Mouse (Mus musculus): ENCODE measurements around the gene Ddx39b. TPM values are rescaled to one million over a fixed set of nuclear protein-coding genes. Genes with fewer than 3 reads are reported as not detected.

Gene Ddx39b
- total and polyA plus RNA-seq, 3 experiments: 82.3 to 148 (median 83.4) TPM

- Histone ChIP-seq H3K27ac (peak overlapping the region; percentile 6; the same call in 1 of the 2 replicates), H3K79me2 (replicated peaks; ENCODE audit: control insufficient read depth, insufficient read depth, low read length) (no peaks in the 10 kb centered on the region), H3K27me3 (ENCODE audit: control insufficient read depth, insufficient read depth, low read length) (no peaks in the 10 kb centered on the region), H3K36me3 (ENCODE audit: control insufficient read depth, insufficient read depth, low read length) (no peaks in the 10 kb centered on the region), H3K4me1 (ENCODE audit: control insufficient read depth, insufficient read depth, low read length) (peaks cover 2% of the 10 kb centered on the region), H3K9ac (ENCODE audit: low read depth, low read length) (no peak overlapping the region), H3K4me3 (no peak overlapping the region)
- DNase-seq: peak; percentile 33 to 60
- intact Hi-C loops (cut with DNase I): no loop called here
- TF ChIP-seq CTCF (IDR thresholded peaks at IDR 0.05) (no peak), POLR2A (IDR thresholded peaks at IDR 0.05; ENCODE audit: insufficient read depth, low read depth, low read length) (no peak), EP300 (IDR thresholded peaks at IDR 0.05; ENCODE audit: insufficient read depth, low read depth, low read length) (no peak)
- 46% methylated on average over 12 of the region's 12 CpGs for WGBS
Observed at GRCm38 (mm10) chr17:35209785-35210535, 31.6 kb upstream of the Ddx39b start.

- TF ChIP-seq POLR2A (IDR thresholded peaks at IDR 0.05; ENCODE audit: insufficient read depth, low read depth, low read length) (no peak), CTCF (IDR thresholded peaks at IDR 0.05) (no peak)
- H3K4me1 ChIP-seq (ENCODE audit: control insufficient read depth, insufficient read depth, low read length): peaks cover 2% of the 10 kb centered on the region
- no peak for DNase-seq
- no peak overlapping the region for H3K4me3 ChIP-seq
- 70% methylated on average over 3 of the region's 3 CpGs for WGBS
- H3K9ac ChIP-seq (ENCODE audit: low read depth, low read length): no peak overlapping the region
- no peaks in the 10 kb centered on the region for H3K36me3 ChIP-seq (ENCODE audit: control insufficient read depth, insufficient read depth, low read length)
- H3K79me2 ChIP-seq (replicated peaks; ENCODE audit: control insufficient read depth, insufficient read depth, low read length): no peaks in the 10 kb centered on the region
- no peaks in the 10 kb centered on the region for H3K27me3 ChIP-seq (ENCODE audit: control insufficient read depth, insufficient read depth, low read length)
- H3K27ac ChIP-seq: no peak overlapping the region
- intact Hi-C loops (cut with DNase I): no loop called here
Observed at GRCm38 (mm10) chr17:35210593-35210992, 31.0 kb upstream of the Ddx39b start.

GRCm38 (mm10) chr17:35213071-35213470 is 28.5 kb upstream of the Ddx39b start:
- Histone ChIP-seq H3K4me3 (no peak overlapping the region), H3K27ac (no peak overlapping the region), H3K27me3 (ENCODE audit: control insufficient read depth, insufficient read depth, low read length) (no peaks in the 10 kb centered on the region), H3K36me3 (ENCODE audit: control insufficient read depth, insufficient read depth, low read length) (no peaks in the 10 kb centered on the region), H3K79me2 (replicated peaks; ENCODE audit: control insufficient read depth, insufficient read depth, low read length) (no peaks in the 10 kb centered on the region), H3K4me1 (ENCODE audit: control insufficient read depth, insufficient read depth, low read length) (peaks cover 4% of the 10 kb centered on the region), H3K9ac (ENCODE audit: low read depth, low read length) (no peak overlapping the region)
- WGBS: 95% methylated on average over 5 of the region's 5 CpGs
- intact Hi-C loops (cut with DNase I): no loop called here
- no peak for DNase-seq
- TF ChIP-seq POLR2A (IDR thresholded peaks at IDR 0.05; ENCODE audit: insufficient read depth, low read depth, low read length): no peak
- no peak for TF ChIP-seq CTCF (IDR thresholded peaks at IDR 0.05)
- TF ChIP-seq EP300 (IDR thresholded peaks at IDR 0.05; ENCODE audit: insufficient read depth, low read depth, low read length): no peak

- H3K4me1 ChIP-seq (ENCODE audit: control insufficient read depth, insufficient read depth, low read length): peaks cover 18% of the 10 kb centered on the region
- H3K4me3 ChIP-seq: peak overlapping the region; percentile 19; the same call in 1 of the 2 replicates
- DNase-seq: peak; percentile 57 to 73
- peak overlapping the region; percentile 87 for H3K27ac ChIP-seq
- peak overlapping the region; percentile 61 for H3K9ac ChIP-seq (ENCODE audit: low read depth, low read length)
- no peak for TF ChIP-seq CTCF (IDR thresholded peaks at IDR 0.05)
- TF ChIP-seq EP300 (IDR thresholded peaks at IDR 0.05; ENCODE audit: insufficient read depth, low read depth, low read length): 0 out of 2 replicates have a peak, but pooled peaks have one; percentile 42
- TF ChIP-seq POLR2A (IDR thresholded peaks at IDR 0.05; ENCODE audit: insufficient read depth, low read depth, low read length): no peak
- peaks cover 3% of the 10 kb centered on the region; the same call in 1 of the 2 replicates for H3K36me3 ChIP-seq (ENCODE audit: control insufficient read depth, insufficient read depth, low read length)
- intact Hi-C loops (cut with DNase I): loop anchor here (2.0 kb wide), 1 partner anchor 20 kb away; no protein-coding TSS in a partner anchor
- 50% methylated on average over 18 of the region's 18 CpGs for WGBS
- H3K79me2 ChIP-seq (replicated peaks; ENCODE audit: control insufficient read depth, insufficient read depth, low read length): no peaks in the 10 kb centered on the region
- H3K27me3 ChIP-seq (ENCODE audit: control insufficient read depth, insufficient read depth, low read length): no peaks in the 10 kb centered on the region
Observed at GRCm38 (mm10) chr17:35218516-35219193, 22.9 kb upstream of the Ddx39b start.

- H3K27ac ChIP-seq: peak overlapping the region; percentile 87
- DNase-seq: peak; percentile 47 to 51
- H3K4me1 ChIP-seq (ENCODE audit: control insufficient read depth, insufficient read depth, low read length): peaks cover 18% of the 10 kb centered on the region
- H3K4me3 ChIP-seq: no peak overlapping the region
- intact Hi-C loops (cut with DNase I): loop anchor here (2.0 kb wide), 1 partner anchor 21 kb away; no protein-coding TSS in a partner anchor
- H3K79me2 ChIP-seq (replicated peaks; ENCODE audit: control insufficient read depth, insufficient read depth, low read length): no peaks in the 10 kb centered on the region
- 35% methylated on average over 6 of the region's 6 CpGs for WGBS
- no peaks in the 10 kb centered on the region for H3K27me3 ChIP-seq (ENCODE audit: control insufficient read depth, insufficient read depth, low read length)
- TF ChIP-seq POLR2A (IDR thresholded peaks at IDR 0.05; ENCODE audit: insufficient read depth, low read depth, low read length) (no peak), CTCF (IDR thresholded peaks at IDR 0.05) (no peak), EP300 (IDR thresholded peaks at IDR 0.05; ENCODE audit: insufficient read depth, low read depth, low read length) (no peak)
- peaks cover 3% of the 10 kb centered on the region; the same call in 1 of the 2 replicates for H3K36me3 ChIP-seq (ENCODE audit: control insufficient read depth, insufficient read depth, low read length)
- peak overlapping the region; percentile 9; the same call in 1 of the 2 replicates for H3K9ac ChIP-seq (ENCODE audit: low read depth, low read length)
Observed at GRCm38 (mm10) chr17:35219601-35220041, 21.9 kb upstream of the Ddx39b start.

Measured in heart, adult 2 months (tissue).